Mouse (Mus musculus) kidney, adult 2 months (tissue): ENCODE data around the gene Ccdc114. TPM values are rescaled to one million over a fixed set of nuclear protein-coding genes. Genes with fewer than 3 reads are reported as not detected.
"Not testable (repeated sequence)": the region's sequence is repeated elsewhere in the genome, so short reads cannot be mapped to it uniquely, and the experiment has no call there.

Experiments
- DNase-seq: peaks from one replicate; pipeline ENCODE4 v3.0.0; 2021
- H3K27ac ChIP-seq: fragments of 200-500 bp; 2 replicates; pipeline ENCODE4 v1.5.1; 2012; ENCODE audit warnings: low read depth, low read length, control low read depth, inconsistent platforms; ENCODE audit not compliant: insufficient read depth
- H3K27me3 ChIP-seq: fragments of 200-500 bp; replicated peaks from 2 replicates; pipeline ENCODE4 v1.6.1; 2012; ENCODE audit warnings: mild to moderate bottlenecking, moderate library complexity, low read length, inconsistent platforms; ENCODE audit not compliant: control insufficient read depth, insufficient read depth
- H3K36me3 ChIP-seq: fragments of 200-500 bp; 2 replicates; pipeline ENCODE4 v1.6.1; 2012; ENCODE audit warnings: mild to moderate bottlenecking, moderate library complexity, low read length, inconsistent platforms; ENCODE audit not compliant: control insufficient read depth, insufficient read depth
- H3K4me1 ChIP-seq: fragments of 200-500 bp; 2 replicates; pipeline ENCODE4 v1.6.1; 2011; ENCODE audit warnings: low read length; ENCODE audit not compliant: control insufficient read depth, insufficient read depth
- H3K4me3 ChIP-seq: fragments of 200-500 bp; 2 replicates; pipeline ENCODE4 v1.5.1; 2011; ENCODE audit warnings: mild to moderate bottlenecking, low read depth, low read length, control low read depth; ENCODE audit not compliant: insufficient read depth
- CTCF ChIP-seq: fragments of 200-500 bp; conservative IDR thresholded peaks from 2 replicates; pipeline ENCODE4 v1.5.1; 2011; ENCODE audit warnings: low read depth, mild to moderate bottlenecking, control low read depth, low read length, moderate library complexity, mixed read lengths; ENCODE audit not compliant: insufficient read depth, insufficient read length
- POLR2A ChIP-seq: fragments of 200-500 bp; IDR thresholded peaks from one replicate; pipeline ENCODE4 v1.6.1; 2011; ENCODE audit warnings: low read depth, low read length, control low read depth
- WGBS: fragments of 180-500 bp; shearing (Covaris S2); methylation state at CpG from one replicate; pipeline ENCODE4 v1.1.7; 2018; 5-methylcytosine and 5-hydroxymethylcytosine counted together
- polyA plus RNA-seq: library from polyadenylated mRNA; depleted of rRNA; stranded (reverse); fragments of >200 nt; gene quantifications from 2 replicates; pipeline ENCODE4 v1.2.3, GENCODE M21; 2012

Gene Ccdc114
- polyA plus RNA-seq, 1 experiment, result 8.6 TPM

GRCm38 (mm10) chr7:45943280-45943679 lies 19.4 kb downstream of the Ccdc114 start:
- H3K4me3 ChIP-seq, H3K36me3 ChIP-seq, DNase-seq, H3K27ac ChIP-seq, H3K4me1 ChIP-seq, H3K27me3 ChIP-seq: not testable (repeated sequence)
- WGBS, result 54% methylated on average over 1 of the region's 1 CpGs
- peak; percentile 42 for TF ChIP-seq CTCF

DNA sequence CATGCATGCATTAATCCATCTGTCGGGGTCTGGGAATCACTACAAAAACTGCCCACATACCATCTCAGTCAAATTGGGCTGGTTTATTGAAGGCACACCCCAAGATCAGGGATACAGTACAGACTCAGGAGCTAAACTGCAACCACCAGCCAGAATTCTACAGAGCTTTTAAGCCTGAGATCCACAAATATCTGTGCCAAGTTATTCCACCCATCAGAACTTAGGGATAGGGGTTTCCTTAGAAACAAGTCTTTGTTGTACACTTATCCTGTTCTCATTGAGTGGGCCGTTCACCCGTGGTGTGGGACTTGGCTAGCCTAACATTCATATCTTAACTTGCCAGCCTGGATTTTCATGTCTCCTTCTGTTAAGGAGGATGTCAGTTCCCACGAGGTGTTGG lies 25.2 kb downstream of the Ccdc114 start:
- Histone ChIP-seq H3K27ac (no peak overlapping the region), H3K4me1 (no peaks in the 10 kb centered on the region), H3K4me3 (no peak overlapping the region), H3K36me3 (no peaks in the 10 kb centered on the region), H3K27me3 (no peaks in the 10 kb centered on the region)
- TF ChIP-seq CTCF (no peak), POLR2A (no peak)
- WGBS, result 74% methylated on average over 4 of the region's 4 CpGs
- DNase-seq, result no peak

DNA sequence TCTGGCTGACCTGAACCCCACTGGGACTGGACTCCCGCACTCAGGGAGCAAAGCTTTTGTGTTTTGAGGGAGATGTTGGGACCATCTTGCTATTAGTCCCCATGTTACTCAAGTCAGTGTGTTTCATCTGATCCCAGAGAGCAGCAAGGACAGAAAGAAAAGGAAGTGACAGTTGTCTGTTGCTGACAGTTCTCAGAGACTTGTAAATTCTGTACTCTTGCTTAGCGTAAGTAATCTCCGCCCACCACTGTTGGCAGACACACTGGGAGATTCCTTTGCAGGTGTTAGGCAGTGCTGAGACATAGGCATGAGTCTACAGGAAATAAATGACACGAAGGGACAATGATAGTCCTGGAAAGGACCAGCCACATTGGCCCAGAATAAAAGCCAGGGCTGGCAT lies 32.7 kb downstream of the Ccdc114 start:
- no peak for DNase-seq
- no peaks in the 10 kb centered on the region for H3K4me1 ChIP-seq
- no peak overlapping the region for H3K4me3 ChIP-seq
- TF ChIP-seq CTCF (no peak), POLR2A (no peak)
- H3K27ac ChIP-seq, result no peak overlapping the region
- WGBS, result 56% methylated on average over 4 of the region's 4 CpGs
- no peaks in the 10 kb centered on the region for H3K36me3 ChIP-seq
- H3K27me3 ChIP-seq, result no peaks in the 10 kb centered on the region

DNA sequence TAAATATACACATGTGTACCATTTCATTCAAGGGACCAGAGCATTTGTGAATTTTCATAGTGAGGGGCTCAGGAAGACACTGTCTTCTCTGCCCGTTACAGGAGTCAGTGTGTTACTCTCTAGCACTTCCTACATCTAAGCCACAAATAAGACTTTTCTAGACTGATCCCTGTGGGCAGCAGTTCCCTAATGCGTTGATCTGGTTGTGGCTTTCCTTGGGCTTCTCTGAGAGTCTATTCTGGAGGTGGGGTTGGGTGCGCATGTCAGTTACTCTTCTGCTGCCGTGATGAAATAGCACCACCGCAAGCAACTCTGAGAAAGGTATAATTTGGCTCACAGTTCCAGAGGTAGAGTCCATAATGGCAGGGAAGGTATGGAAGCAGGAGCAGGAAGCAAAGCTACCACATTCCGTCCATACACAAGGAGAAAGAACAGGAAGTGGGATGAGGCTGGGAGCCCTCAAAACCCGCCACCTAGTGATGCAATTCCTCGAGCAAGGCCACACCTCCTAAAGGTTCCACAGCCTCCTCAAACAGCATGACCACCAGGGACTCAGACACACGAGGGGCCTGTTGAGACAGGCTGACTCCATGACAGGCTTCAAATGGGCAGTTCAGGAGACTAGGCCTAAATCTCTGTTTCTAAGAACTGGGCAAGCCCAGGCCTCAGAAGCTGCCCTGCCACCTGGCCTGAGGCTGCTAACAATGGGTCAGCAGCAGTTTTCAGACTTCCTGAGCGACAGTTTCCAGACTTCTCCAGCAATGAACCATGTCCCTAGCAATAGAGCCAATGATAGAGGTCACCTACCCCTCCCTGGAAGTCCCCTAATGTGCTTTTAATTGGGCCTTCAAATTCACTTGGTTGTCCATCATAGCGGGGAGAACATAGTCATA lies 48.2 kb downstream of the Ccdc114 start:
- no peak for DNase-seq
- TF ChIP-seq POLR2A (no peak), CTCF (no peak)
- Histone ChIP-seq H3K27ac (no peak overlapping the region), H3K27me3 (no peaks in the 10 kb centered on the region), H3K36me3 (no peaks in the 10 kb centered on the region), H3K4me3 (no peak overlapping the region), H3K4me1 (no peaks in the 10 kb centered on the region)
- WGBS, result 79% methylated on average over 11 of the region's 11 CpGs

DNA sequence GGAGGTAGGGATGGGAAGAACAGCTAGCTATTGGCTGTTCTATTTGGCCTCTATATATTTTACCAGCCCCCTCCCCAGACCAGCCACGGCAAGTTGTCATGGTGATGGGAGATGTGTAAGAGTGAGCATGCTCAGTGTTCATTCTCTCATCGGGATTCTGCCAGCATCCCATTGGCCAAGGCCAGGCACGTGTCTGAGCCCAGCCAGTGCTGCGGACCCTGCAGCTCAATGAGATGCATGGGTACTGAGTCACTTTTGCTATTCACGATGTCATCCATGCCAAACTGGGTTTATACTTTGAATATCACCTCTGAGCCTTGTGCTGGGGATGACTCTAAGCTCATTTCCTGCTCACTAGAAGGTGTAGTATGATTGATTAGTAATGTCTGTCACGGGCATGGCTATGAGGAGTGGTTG lies 49.4 kb downstream of the Ccdc114 start:
- no peak for DNase-seq
- Histone ChIP-seq H3K27me3 (no peaks in the 10 kb centered on the region), H3K36me3 (no peaks in the 10 kb centered on the region), H3K4me3 (no peak overlapping the region), H3K4me1 (no peaks in the 10 kb centered on the region), H3K27ac (no peak overlapping the region)
- TF ChIP-seq CTCF, result no peak
- no peak for TF ChIP-seq POLR2A
- WGBS, result 87% methylated on average over 6 of the region's 6 CpGs

DNA sequence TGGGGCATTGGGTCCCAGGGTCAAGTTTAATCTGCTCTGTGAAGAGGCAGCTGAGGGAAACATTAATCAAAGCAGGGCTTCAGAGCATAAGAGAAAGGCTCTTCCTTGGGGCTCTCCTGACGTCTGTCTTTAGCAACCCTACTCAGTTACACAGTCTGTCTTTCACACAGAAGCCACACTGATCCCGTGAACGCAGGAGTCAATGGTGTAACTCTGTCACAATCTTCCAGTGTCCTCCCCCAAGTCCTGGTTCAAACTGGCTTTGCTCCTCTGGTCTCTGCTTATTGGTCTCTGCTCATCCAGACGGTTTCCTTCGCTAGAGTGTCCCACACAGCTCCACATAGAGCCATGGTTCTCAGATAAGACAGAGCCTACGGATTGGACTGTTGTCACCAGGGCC lies 50.2 kb downstream of the Ccdc114 start:
- no peak for TF ChIP-seq POLR2A
- TF ChIP-seq CTCF, result no peak
- 37% methylated on average over 6 of the region's 6 CpGs for WGBS
- Histone ChIP-seq H3K4me1 (no peaks in the 10 kb centered on the region), H3K4me3 (no peak overlapping the region), H3K27ac (no peak overlapping the region), H3K27me3 (no peaks in the 10 kb centered on the region), H3K36me3 (no peaks in the 10 kb centered on the region)
- no peak for DNase-seq

DNA sequence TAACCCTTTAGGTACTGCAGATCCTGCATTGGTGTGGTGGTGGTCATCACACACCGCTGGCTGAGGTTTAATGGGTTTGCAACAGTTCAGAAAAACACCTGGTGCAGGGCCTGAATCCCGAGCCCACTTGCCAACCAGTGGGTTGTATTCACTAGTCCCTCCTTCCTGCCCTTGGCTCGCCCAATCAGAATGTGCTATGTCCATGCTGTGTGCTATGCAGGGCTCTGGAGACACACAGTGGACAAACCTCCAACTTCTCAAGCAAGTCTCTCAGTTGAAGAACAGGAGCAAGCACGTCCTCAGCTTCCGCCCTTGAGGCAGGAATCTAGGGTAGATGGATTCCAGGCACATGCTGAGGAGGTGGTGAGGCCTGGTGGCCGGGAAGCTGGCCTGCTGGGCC lies 50.6 kb downstream of the Ccdc114 start:
- TF ChIP-seq POLR2A (no peak), CTCF (no peak)
- no peak overlapping the region for H3K4me3 ChIP-seq
- no peak for DNase-seq
- no peaks in the 10 kb centered on the region for H3K27me3 ChIP-seq
- WGBS, result 67% methylated on average over 6 of the region's 6 CpGs
- H3K27ac ChIP-seq, result no peak overlapping the region
- H3K36me3 ChIP-seq, result no peaks in the 10 kb centered on the region
- H3K4me1 ChIP-seq, result no peaks in the 10 kb centered on the region
